Mouse (Mus musculus) adrenal gland, adult 2 months (tissue): ENCODE measurements around the gene Ptprg. TPM values are rescaled to one million over a fixed set of nuclear protein-coding genes. Genes with fewer than 3 reads are reported as not detected.

Experiments
- DNase-seq: peaks from one replicate; pipeline ENCODE4 v3.0.0; 2021
- polyA plus RNA-seq: library from polyadenylated mRNA; depleted of rRNA; stranded (reverse); fragments of >200 nt; gene quantifications from 2 replicates; pipeline ENCODE4 v1.2.3, GENCODE M21; 2012
- total RNA-seq, 2 experiments: library from RNA; stranded (reverse); gene quantifications; 2 replicates each; pipeline ENCODE4 v1.2.3; 2021

The Ptprg gene
- total and polyA plus RNA-seq, 3 experiments = 92.6 to 130 (median 116) TPM

DNA sequence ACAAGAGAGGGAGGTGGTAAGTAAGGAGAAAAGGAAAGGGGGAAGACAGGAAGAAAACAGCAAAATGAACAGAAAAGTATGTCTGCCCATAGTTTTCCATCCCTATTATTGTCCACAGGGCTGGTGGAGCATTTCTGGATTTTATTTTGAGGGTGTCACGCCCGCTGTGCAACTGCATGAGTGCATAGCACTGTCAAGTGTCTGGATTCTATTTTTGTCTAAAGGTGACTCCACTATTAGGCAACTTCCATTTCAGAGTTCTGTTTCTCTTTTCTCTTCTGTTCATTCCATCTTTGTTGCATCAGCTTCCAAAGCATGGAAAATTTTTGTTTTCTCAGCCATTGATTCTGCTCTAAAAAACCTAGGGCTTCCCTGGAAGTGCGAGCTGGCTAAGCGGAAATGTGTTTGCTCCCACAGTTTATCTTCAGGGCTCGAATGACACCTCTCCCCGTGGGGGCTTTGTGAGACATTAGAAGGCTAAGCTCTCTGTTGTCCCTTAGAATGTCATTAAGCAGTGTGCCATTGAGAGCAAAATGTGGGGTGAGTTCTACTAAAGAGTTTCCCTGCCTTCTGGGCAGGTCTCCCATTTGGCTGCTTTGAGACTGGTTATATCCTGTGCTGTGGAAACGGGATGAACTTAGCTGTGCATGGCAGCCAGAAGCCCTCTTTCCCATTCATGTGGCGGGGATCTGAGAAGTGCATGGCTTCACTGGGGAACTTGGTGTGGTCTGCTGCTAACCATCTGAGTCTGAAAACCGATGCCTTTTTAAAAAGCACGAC is 330.0 kb downstream of the Ptprg start:
- no peak for DNase-seq

DNA sequence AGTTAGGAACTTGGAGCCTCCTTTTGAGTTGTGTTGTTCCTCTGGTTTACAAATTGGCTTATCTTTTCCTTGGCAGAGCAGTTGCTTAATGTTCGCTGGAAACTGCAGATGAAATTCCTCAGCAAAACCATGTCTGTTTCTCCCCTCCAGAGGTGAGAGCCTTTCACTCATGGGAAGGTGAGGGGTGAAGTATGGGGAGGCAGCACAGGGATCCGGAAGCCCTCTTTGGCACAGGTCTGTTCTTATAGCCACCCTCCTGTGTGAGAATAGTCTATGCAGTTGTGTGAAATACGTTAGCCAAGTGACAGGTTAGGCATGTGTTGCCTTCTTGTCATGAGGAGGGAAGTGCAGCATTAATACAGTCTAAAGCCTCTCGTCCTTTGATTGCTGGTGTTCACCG is 330.7 kb downstream of the Ptprg start:
- DNase-seq = no peak

DNA sequence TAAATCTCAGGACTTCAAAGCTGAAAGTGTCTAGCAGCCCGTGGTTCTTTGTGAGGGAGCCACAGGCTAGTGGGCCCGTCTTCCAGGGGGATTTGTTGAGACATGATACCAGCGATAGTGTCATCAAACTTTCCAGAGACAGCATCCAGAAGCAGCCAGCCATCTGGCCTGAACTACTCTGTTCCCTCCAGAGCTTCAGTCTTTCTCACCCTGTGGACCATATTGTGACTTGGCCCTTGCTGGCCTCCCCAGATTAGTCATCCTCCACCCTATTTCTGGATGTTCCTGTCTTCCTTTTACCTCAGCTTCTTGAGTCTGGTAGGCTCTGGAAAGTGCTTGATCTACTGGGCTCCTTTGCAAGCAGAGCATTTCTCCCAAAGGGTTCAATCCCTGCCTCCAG is 333.1 kb downstream of the Ptprg start:
- DNase-seq = no peak

DNA sequence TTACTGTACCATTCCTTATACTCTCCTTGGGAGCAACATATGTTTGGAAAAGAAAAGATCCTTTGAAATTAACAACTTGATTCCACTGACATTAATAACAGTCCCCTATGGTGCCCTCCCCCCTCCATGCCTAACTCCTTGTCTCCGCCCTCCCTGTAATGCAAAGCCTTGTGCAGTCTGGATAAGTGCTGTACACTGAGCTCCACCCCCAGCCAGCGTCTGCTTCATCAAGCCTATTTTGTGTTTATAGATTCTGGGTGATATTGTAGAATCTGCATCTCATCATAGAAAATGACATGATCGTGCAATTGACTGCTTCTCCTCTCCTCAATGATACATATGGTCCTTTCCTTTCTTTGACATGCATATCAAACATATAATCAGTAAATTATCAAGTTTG is 337.6 kb downstream of the Ptprg start:
- no peak for DNase-seq

DNA sequence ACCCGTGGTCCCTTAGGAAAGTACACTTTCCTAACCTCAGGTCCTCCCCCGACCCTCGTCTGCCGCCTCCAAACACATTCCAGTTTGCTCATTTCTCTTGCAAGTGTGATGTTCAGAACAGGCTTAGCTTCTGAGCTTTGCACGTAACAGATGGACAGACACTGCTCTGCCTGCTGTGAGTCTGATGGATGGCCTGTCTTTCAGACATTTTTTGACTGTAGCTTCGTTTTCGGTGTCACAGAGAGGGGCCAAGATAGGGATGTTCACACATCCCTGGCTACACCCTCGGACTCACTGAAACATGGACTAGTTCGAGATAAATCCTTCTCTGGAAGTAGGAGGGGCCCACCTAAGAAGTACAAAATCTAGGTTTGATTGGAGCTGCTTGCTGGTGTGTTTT is 339.3 kb downstream of the Ptprg start:
- DNase-seq = no peak

DNA sequence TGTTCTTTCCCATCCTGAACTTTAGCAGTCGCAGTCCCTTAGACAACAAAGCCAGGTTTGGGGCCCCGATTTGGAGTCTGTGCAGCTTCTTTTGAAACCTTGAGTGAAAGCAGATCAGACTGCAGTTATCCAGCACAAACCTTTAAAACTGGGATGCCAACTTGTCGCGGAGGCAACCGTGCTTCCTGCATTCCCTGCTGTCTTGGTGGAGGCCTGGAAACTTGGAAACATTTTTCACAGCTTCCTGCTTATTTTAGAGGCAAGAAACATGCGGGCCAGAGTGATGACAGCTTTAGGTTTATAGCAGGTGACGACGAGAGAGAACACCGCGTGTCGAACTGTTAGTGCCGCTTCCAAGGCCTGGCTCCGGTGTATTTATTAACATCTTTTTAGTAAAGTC is 342.2 kb downstream of the Ptprg start:
- no peak for DNase-seq

DNA sequence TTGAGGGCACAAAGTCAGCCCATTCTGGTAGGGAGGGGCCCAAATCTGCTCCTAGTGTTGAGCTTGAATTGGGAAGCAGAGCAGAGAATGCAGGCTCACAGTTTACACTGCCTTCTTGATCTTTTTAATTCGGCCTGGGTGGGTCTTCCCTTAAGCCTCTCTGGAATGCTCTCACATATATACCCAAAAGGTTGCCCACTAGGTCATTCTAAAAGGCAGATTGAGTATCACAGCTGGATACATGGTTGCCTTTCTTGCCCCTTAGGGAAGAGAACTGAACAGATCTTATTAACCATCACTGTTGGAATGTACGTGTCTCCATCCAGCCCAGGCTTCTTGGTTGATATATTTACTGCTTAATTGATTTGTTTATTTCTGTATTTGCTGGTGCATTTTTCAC is 349.5 kb downstream of the Ptprg start:
- DNase-seq = no peak

DNA sequence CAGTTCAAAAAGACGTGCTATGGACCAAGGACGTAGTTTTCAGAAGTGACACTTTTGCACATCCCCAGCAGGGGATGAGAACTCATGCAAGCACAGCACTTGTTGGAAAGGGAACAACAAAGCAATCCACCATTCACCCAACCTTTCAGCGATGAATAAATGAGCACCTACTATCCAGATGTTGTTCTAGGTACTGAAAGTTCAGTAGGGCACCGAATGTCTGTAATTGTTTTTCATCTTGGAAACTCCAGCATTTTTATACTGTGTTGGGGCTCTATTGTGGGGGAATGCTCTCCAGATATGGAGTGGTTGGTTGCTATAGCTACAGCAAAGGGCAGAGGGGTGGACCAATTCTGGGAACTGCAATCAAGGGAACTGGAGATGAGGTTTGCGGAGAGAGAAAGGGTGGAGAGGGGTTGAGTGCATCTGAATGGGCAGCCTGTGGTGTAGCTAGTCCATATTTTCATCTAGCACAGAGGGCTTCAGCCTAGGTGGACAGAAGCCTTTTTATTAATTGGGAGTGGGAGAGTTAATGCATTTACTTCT is 352.9 kb downstream of the Ptprg start:
- DNase-seq = no peak

DNA sequence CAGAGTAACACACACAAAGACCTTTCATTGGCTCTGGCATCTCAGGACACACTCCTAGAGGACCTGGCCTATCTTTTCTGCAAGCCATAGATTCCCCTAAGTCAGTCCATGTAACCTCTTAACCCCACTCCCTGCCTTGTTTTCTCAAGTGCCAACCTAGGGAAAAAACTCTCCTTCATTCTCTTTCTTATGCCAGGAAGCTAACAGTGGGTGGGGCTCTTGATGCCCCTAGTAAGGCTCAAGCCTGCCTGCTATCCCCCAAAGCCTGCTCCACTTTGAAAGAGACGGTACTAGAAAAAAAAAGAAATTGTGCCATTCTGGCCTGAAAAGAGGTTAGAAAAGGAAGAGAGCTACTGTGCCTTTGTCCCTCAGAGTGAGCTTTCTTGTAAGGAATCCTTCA is 358.9 kb downstream of the Ptprg start:
- DNase-seq = no peak

DNA sequence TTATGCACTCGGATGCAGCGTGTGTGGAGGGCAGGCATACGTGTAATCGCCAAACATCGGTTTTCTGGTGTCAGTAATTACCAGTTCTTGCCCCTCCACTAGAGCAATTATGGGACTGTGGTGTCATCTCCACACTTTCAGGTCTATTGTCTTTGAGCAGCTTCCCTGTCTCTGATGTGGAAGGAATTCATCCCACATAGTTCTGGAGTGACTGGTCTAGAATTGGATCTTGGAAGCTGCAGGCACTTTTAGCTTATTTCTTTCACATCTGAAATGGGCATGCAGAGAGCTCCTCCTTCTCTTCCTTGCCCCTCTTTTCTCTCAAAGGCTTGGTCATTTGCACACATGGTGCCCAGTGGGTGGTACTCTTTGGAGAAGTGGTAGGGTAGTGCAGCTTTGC is 363.9 kb downstream of the Ptprg start:
- DNase-seq = no peak

DNA sequence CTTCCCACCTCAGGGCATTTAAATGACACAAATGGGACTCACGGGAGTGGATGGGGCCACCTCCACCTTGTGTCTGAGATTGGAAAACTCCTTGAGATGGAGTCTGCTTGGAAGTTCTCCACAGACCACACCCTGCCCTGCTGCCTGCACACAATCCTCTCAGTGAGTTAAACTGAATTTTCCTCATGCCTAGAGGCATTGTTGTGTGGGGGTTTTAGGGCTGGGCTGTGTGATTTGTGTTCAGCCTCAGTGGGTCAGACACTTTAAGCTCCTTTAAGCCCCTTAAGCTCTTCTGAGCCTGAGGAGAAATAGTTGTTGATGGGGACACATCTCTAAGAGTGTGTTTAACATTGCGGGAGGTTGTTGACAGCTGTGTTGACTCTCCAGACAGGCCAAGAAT is 375.2 kb downstream of the Ptprg start:
- DNase-seq = no peak

DNA sequence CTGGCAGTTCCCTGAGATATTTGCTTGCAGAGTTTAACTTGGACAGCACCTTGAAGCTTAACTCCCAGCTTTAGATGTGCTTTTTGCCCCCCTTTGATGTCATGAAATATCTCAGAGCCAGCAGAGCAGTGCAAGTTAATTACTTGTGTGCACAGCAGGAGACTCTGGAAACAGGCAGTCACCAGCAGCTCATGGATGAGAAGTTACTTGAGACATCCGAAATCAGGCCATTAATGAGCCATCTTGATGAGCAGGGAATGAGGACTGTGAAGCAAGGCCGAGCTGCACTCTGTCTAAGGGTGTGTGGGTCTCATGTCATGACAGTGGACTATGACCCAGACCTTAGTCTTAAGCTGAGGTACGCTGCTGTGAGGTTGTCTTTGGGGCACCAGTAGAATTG is 379.2 kb downstream of the Ptprg start:
- DNase-seq = no peak

DNA sequence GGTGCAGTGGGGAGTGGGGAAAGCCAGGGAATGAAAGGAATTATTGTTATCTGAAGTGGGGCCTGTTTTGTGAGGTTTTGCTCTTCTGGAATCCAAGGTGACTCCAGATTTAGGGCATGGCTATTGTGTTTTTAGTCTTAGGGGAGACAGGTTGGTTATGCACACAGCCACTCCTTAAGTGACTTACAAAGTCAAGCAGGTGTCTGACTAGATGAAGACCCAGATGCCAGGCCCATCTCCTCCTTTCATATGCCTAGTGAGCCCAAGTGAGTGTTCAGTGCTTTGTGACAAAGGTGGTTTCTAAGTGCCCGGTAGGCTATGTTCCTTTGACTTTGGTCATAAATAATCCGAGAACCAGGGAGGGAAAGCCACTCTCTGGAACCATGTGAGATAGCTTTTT is 381.2 kb downstream of the Ptprg start:
- no peak for DNase-seq

DNA sequence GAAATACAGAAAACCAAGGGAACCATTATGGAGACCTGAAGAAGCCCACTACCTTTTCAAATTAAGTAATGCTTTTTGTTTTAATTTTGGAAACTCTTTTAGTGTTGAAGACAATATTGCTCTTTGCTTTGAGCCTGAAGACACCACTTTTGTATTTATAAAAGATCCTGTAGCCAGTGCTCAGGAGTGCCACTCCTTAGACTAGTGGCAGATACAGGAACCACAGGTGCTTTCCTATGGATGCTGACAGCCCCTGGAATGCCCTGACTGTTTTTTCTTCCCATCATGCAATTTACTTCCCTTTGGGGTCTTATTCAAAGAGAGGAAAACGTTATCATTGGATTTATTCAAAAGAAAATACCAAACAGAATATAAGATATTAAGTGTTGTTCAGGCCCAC is 381.9 kb downstream of the Ptprg start:
- no peak for DNase-seq

DNA sequence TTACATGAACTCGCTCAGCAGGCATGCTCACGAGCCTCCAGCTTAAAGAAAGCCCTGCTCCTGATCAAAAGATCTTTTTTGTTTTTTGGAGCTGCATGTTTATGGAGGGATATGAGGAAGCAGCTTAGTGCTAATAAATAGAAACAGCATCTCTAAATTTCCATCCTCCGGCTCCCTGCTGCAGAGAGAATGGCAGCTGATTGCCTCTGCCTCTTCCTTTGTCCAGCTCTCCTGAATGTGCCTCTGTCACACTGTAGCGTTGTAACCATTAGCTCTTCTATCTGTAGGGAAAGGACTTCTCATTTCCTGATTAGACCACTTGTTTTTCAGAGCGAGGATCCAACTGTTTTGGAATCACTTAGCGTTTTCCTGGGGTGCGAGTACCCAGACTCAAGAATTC is 382.4 kb downstream of the Ptprg start:
- DNase-seq = no peak

DNA sequence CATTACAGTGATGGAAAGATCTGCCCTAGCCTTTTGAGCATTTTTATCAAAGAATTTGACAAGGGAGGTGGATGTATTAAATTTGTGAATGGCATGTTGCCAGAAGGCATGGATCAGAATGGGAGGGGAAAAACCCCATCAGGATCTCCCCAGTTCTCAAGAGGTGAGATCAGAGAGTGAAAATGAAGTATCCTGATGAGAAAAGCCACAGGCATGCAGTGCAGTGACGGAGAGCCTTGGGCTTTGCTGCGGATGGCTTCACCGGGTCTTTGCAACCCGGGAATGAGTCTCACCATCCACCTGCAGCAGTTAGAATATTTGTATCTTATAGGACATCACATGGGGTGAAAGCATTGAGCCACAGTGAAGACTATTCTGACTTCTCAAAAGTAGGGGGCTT is 385.6 kb downstream of the Ptprg start:
- DNase-seq = no peak

DNA sequence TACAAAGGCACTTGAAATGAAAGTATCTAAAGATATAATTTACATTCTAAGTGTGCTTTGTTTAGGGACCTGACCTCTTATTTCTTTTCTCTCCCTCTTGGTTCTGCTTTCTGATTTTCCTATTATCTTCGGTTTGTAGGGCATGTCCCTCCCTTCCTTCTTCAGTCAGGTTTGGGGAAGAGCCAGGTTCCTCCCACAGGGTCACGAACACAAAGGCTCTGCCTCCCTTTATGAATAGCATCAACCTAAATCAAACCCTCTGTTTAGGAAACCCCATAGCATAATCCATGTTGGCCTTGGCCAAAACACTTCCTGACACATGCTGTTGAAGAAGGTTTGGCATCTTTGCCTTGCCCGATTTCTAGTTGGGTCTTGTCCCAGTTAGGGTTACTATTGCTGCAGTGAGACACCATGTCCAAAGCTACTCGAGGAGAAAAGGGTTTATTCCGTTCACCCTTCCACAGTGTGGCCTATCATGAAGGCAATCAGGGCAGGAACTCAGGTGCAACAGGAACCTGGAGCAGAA is 388.7 kb downstream of the Ptprg start:
- no peak for DNase-seq

DNA sequence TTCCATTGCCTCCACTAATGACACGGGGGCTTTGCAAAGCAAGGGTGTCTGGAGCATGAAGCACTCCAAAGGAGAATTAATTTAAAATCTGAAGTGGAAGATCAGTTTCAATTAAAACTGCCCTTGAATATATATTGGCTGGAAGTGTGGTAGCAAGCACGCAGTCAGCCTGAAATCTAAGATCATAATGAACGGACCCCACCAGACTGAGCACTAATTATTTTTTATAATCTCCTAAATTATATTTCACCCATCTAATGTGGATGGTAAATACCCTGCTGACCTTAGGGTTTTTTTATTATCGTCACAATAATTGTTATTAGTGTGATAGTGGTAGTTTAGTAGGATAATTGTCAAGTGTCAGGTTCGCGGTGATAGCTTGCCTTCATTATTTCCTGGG is 397.0 kb downstream of the Ptprg start:
- DNase-seq = no peak

DNA sequence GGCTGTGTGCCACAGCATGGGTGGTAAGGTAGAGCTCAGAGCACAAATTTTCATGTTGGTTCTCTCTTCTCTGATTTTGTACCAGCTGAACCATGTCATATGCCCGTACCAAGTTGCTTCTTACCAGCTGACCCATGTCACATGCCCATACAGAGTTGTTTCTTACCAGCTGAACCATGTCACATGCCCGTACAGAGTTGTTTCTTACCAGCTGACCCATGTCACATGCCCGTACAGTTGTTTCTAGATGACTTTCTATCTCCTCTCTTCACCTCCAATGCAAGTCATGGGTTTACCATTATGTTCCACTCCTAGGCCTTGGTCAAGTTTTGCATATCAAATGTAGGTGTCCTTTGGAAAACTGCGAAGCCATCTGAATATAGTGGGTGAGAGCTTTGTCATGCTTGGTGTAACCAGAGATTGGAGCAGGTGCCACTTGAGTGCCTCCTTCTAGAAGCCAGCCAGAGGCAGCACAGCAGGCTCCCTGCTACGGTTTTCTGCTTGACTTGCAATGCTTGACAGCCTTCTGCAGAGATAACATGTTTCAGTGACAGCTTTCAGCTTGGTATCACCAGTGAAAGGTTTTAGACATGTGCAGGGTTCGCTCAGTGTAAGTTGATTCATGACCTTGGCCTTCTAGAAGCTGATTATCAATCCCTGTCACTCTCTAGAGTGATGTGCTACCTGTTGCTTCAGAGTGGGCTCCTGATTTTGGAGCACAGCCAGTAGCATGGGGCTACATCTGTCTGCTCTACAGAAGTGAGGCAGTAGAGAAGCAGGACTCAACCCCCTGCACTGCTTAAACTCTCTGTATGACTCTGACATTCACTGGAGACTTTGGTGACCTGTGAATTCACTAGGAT is 401.9 kb downstream of the Ptprg start:
- no peak for DNase-seq

DNA sequence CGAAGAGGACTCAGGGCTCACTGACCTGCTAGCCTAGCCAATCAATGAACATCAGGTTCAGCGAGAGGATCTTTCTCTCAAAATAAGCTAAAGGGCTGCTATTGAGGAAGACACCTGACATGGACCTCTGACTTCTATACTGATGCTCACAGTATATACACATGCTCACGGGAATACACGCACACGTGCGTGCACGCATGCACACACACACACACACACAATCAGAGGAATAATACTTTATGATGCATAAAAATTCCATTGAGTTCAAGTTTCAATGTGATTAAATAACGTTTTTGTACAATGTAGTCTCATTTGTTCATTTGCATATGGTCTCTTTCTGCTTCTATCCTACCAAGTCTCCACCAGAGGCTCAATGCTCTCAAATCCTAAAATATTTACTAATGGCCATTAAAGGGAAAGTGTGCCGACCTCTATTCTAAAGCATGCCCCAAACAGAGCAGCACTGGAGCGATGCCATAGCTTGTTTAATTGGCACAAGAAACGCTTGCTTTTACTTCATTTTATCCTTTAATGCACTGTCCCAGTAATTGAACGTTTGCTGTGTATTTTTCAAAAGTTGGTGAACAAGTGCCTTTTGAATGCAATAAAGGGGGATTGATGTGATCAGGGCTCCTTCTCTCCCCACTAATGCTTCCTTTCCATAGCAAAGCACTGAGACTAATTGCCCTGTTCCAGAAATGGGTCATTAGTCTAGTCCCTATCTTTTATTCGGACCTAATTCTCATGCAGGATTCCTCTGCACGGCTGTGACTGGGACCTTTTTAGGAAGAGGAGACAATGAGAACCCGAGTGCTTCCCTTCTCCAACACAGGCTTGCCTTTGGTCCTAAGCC is 407.2 kb downstream of the Ptprg start:
- no peak for DNase-seq

DNA sequence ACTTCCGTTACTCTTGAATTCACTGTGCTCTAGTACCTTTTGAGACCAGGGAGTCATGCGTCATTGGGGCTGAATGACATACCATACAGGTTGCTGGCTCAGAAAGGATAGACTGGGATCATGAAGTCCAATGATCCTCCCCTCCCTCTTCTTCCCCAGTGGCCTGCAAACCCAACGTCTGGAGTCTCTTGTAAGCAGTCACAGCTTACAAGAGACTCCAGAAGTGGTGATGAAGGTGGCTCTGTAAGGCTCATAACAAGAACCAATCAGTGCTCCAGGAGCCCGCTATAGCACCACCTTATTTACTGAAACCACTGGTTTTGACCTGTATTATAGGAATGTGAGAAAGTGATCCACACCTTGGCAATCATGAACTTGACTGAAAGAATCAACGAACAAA is 408.8 kb downstream of the Ptprg start:
- DNase-seq = no peak

DNA sequence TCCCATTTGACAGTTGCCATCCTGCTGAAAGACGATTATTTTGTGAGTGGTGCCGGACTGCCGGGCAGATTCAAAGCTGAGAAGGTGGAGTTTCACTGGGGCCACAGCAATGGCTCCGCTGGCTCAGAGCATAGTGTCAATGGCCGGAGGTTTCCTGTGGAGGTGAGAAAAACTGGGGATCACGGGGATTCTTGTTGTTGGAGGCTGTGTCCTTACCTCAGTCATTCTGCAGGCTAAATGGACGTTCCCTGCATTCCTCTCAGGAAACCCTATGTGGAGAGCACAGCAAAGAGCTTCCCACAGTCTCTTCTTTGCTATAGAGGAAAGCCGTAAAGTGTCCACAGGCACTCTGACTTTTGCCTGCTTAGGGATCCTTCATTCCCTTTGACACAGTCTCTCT is 409.2 kb downstream of the Ptprg start:
- DNase-seq = no peak
